Mouse (Mus musculus): ENCODE data around the gene Cntn1.

The Cntn1 gene

GRCm38 (mm10) chr15:92050996-92051352, at the start of gene Cntn1:
TSS of gene Cntn1 (plus strand) at chr15:92051165.
- DNase-seq (ENCODE audit: low read depth) = no peak

- DNase-seq (ENCODE audit: low read depth) = no peak
Observed at GRCm38 (mm10) chr15:92001431-92001830, 49.5 kb upstream of the Cntn1 start.

- no peak for DNase-seq (ENCODE audit: low read depth)
Observed at GRCm38 (mm10) chr15:92012165-92013083, 38.5 kb upstream of the Cntn1 start.

- DNase-seq (ENCODE audit: low read depth) = no peak
Observed at GRCm38 (mm10) chr15:92034111-92034510, 16.9 kb upstream of the Cntn1 start.

- DNase-seq (ENCODE audit: low read depth) = no peak
Observed at GRCm38 (mm10) chr15:92042538-92042937, 8.4 kb upstream of the Cntn1 start.

- no peak for DNase-seq (ENCODE audit: low read depth)
Observed at GRCm38 (mm10) chr15:92046042-92046441, 4.9 kb upstream of the Cntn1 start.

GRCm38 (mm10) chr15:92048031-92048430, 2.9 kb upstream of the Cntn1 start:
- no peak for DNase-seq (ENCODE audit: low read depth)

GRCm38 (mm10) chr15:92048531-92048930, 2.4 kb upstream of the Cntn1 start:
- DNase-seq (ENCODE audit: low read depth) = no peak

GRCm38 (mm10) chr15:92051353-92052132, 578 bp downstream of the Cntn1 start:
- DNase-seq (ENCODE audit: low read depth) = no peak

GRCm38 (mm10) chr15:92052133-92052463, 1.1 kb downstream of the Cntn1 start:
- DNase-seq (ENCODE audit: low read depth) = no peak

- no peak for DNase-seq (ENCODE audit: low read depth)
Observed at GRCm38 (mm10) chr15:92057553-92057952, 6.6 kb downstream of the Cntn1 start.

GRCm38 (mm10) chr15:92060986-92061385, 10.0 kb downstream of the Cntn1 start:
- no peak for DNase-seq (ENCODE audit: low read depth)

- DNase-seq (ENCODE audit: low read depth) = no peak
Observed at GRCm38 (mm10) chr15:92079416-92079815, 28.5 kb downstream of the Cntn1 start.

GRCm38 (mm10) chr15:92085876-92086275, 34.9 kb downstream of the Cntn1 start:
- no peak for DNase-seq (ENCODE audit: low read depth)

GRCm38 (mm10) chr15:92087691-92088286, 36.8 kb downstream of the Cntn1 start:
- no peak for DNase-seq (ENCODE audit: low read depth)

GRCm38 (mm10) chr15:92090787-92091186, 39.8 kb downstream of the Cntn1 start:
- no peak for DNase-seq (ENCODE audit: low read depth)

- DNase-seq (ENCODE audit: low read depth) = no peak
Observed at GRCm38 (mm10) chr15:92092041-92092440, 41.1 kb downstream of the Cntn1 start.

- no peak for DNase-seq (ENCODE audit: low read depth)
Observed at GRCm38 (mm10) chr15:92099410-92100174, 48.6 kb downstream of the Cntn1 start.

- no peak for DNase-seq (ENCODE audit: low read depth)
Observed at GRCm38 (mm10) chr15:92101956-92102355, 51.0 kb downstream of the Cntn1 start.

- no peak for DNase-seq (ENCODE audit: low read depth)
Observed at GRCm38 (mm10) chr15:92112455-92112854, 61.5 kb downstream of the Cntn1 start.

- no peak for DNase-seq (ENCODE audit: low read depth)
Observed at GRCm38 (mm10) chr15:92132936-92133335, 82.0 kb downstream of the Cntn1 start.

- DNase-seq (ENCODE audit: low read depth) = no peak
Observed at GRCm38 (mm10) chr15:92134254-92134653, 83.3 kb downstream of the Cntn1 start.
